Mouse (Mus musculus) cerebellum, adult 2 months (tissue): ENCODE measurements around the gene Fam57a. TPM values are rescaled to one million over a fixed set of nuclear protein-coding genes. Genes with fewer than 3 reads are reported as not detected.

Experiments
- DNase-seq, 2 experiments: peaks; one replicate each; pipeline ENCODE4 v3.0.0; 2021
- H3K27ac ChIP-seq: fragments of 200-500 bp; 2 replicates; pipeline ENCODE4 v1.5.1; 2012; ENCODE audit warnings: low read length, control low read depth, inconsistent platforms; ENCODE audit not compliant: insufficient read depth
- H3K27me3 ChIP-seq: fragments of 200-500 bp; 2 replicates; pipeline ENCODE4 v1.6.1; 2012; ENCODE audit warnings: inconsistent platforms, mild to moderate bottlenecking, low read length, moderate library complexity; ENCODE audit not compliant: control insufficient read depth, insufficient read depth
- H3K4me1 ChIP-seq: fragments of 200-500 bp; 2 replicates; pipeline ENCODE4 v1.6.1; 2011; ENCODE audit warnings: low read length; ENCODE audit not compliant: control insufficient read depth, insufficient read depth
- H3K4me3 ChIP-seq: fragments of 200-500 bp; replicated peaks from 2 replicates; pipeline ENCODE3; 2011; ENCODE audit warnings: mild to moderate bottlenecking, low read depth, low read length, control low read depth; ENCODE audit not compliant: insufficient read depth
- CTCF ChIP-seq: fragments of 200-500 bp; IDR thresholded peaks from 2 replicates; pipeline ENCODE4 v1.5.1; 2011; ENCODE audit warnings: low read depth, mild to moderate bottlenecking, control low read depth, low read length, moderate library complexity, borderline replicate concordance; ENCODE audit not compliant: insufficient read depth
- POLR2A ChIP-seq: fragments of 200-500 bp; IDR thresholded peaks from 2 replicates; pipeline ENCODE4 v1.6.1; 2011; ENCODE audit warnings: low read length, control low read depth, borderline replicate concordance; ENCODE audit not compliant: insufficient read depth
- WGBS: fragments of 180-500 bp; shearing (Covaris S2); methylation state at CpG from one replicate; pipeline ENCODE4 v1.1.7; 2018; 5-methylcytosine and 5-hydroxymethylcytosine counted together
- polyA plus RNA-seq: library from polyadenylated mRNA; depleted of rRNA; stranded (reverse); fragments of >200 nt; gene quantifications from 2 replicates; pipeline ENCODE4 v1.2.3, GENCODE M21; 2012

Fam57a gene
- polyA plus RNA-seq, 1 experiment: 25.7 TPM

- no peak for DNase-seq
- H3K4me3 ChIP-seq: no peak overlapping the region
- H3K27ac ChIP-seq: no peak overlapping the region
- peaks cover 12% of the 10 kb centered on the region for H3K4me1 ChIP-seq
- no peaks in the 10 kb centered on the region for H3K27me3 ChIP-seq
- no peak for TF ChIP-seq POLR2A
- no peak for TF ChIP-seq CTCF
- 95% methylated on average over 2 of the region's 2 CpGs for WGBS
Measured at GRCm38 (mm10) chr11:76215011-76215410, 35.5 kb downstream of the Fam57a start.

- Histone ChIP-seq H3K4me3 (no peak overlapping the region), H3K27ac (no peak overlapping the region), H3K4me1 (peaks cover 12% of the 10 kb centered on the region), H3K27me3 (no peaks in the 10 kb centered on the region)
- TF ChIP-seq CTCF (no peak), POLR2A (no peak)
- 93% methylated on average over 5 of the region's 5 CpGs for WGBS
- DNase-seq: no peak
Measured at GRCm38 (mm10) chr11:76216049-76216540, 36.6 kb downstream of the Fam57a start.

GRCm38 (mm10) chr11:76216681-76217389 lies 37.4 kb downstream of the Fam57a start:
- Histone ChIP-seq H3K4me3 (peak overlapping the region; percentile 72), H3K27ac (peak overlapping the region; percentile 32), H3K4me1 (peaks cover 8% of the 10 kb centered on the region), H3K27me3 (no peaks in the 10 kb centered on the region)
- peak; percentile 38 to 47 for DNase-seq
- 2% methylated on average over 33 of the region's 33 CpGs for WGBS
- TF ChIP-seq POLR2A (no peak), CTCF (no peak)

GRCm38 (mm10) chr11:76217390-76217800 lies 37.9 kb downstream of the Fam57a start, which contains the start of the genes Dbil5 and Gemin4:
Gene Dbil5 (plus strand): TSS chr11:76217608.
Gene Gemin4 (minus strand): TSS chr11:76217664.
- Histone ChIP-seq H3K4me3 (peak within 1 kb of the TSS; percentile 72), H3K4me1 (0 out of 2 replicates have a peak, but pooled peaks cover 4% of the 10 kb centered on the region), H3K27ac (peak within 1 kb of the TSS; percentile 32), H3K27me3 (no peaks in the 10 kb centered on the region)
- peak; percentile 96 to 97 for DNase-seq
- WGBS: under 1% methylated on average over 35 of the region's 35 CpGs
- TF ChIP-seq CTCF: peak; percentile 95
- peak; percentile 84 for TF ChIP-seq POLR2A

GRCm38 (mm10) chr11:76224631-76225030 lies 45.2 kb downstream of the Fam57a start:
- Histone ChIP-seq H3K27me3 (no peaks in the 10 kb centered on the region), H3K27ac (no peak overlapping the region), H3K4me1 (no peaks in the 10 kb centered on the region), H3K4me3 (no peak overlapping the region)
- WGBS: 98% methylated on average over 5 of the region's 5 CpGs
- DNase-seq: no peak
- no peak for TF ChIP-seq POLR2A
- no peak for TF ChIP-seq CTCF

GRCm38 (mm10) chr11:76225051-76225450 lies 45.6 kb downstream of the Fam57a start:
- Histone ChIP-seq H3K27me3 (no peaks in the 10 kb centered on the region), H3K4me1 (no peaks in the 10 kb centered on the region), H3K27ac (no peak overlapping the region), H3K4me3 (no peak overlapping the region)
- no peak for DNase-seq
- TF ChIP-seq POLR2A: no peak
- TF ChIP-seq CTCF: no peak

GRCm38 (mm10) chr11:76236136-76236535 lies 56.7 kb downstream of the Fam57a start:
- Histone ChIP-seq H3K27ac (no peak overlapping the region), H3K4me1 (no peaks in the 10 kb centered on the region), H3K27me3 (no peaks in the 10 kb centered on the region), H3K4me3 (no peak overlapping the region)
- WGBS: 96% methylated on average over 3 of the region's 3 CpGs
- no peak for DNase-seq
- no peak for TF ChIP-seq POLR2A
- TF ChIP-seq CTCF: no peak

GRCm38 (mm10) chr11:76239750-76240149 lies 60.3 kb downstream of the Fam57a start:
- 96% methylated on average over 2 of the region's 2 CpGs for WGBS
- Histone ChIP-seq H3K4me1 (peaks cover 4% of the 10 kb centered on the region; the same call in 1 of the 2 replicates), H3K4me3 (no peak overlapping the region), H3K27ac (no peak overlapping the region), H3K27me3 (no peaks in the 10 kb centered on the region)
- TF ChIP-seq CTCF: no peak
- no peak for TF ChIP-seq POLR2A
- DNase-seq: no peak
